Mouse (Mus musculus) myocyte (in vitro differentiated cells): ENCODE measurements at regions not wholly inside any gene's neighbourhood (a gene's known extent, or its start where the extent isn't known, plus 50 kb on each side); places are given as distances from the start of the nearest gene placed in this dataset.

ENCODE experiments used
- POLR2A ChIP-seq: IDR thresholded peaks from one replicate; pipeline ENCODE4 v1.6.1; 2011; ENCODE audit warnings: low read depth, mild to moderate bottlenecking, control low read depth, moderate library complexity; ENCODE audit not compliant: insufficient read length
- POLR2AphosphoS2 ChIP-seq: IDR thresholded peaks from one replicate; pipeline ENCODE4 v1.6.1; 2011; ENCODE audit warnings: low read depth, control low read depth; ENCODE audit not compliant: insufficient read length

DNA sequence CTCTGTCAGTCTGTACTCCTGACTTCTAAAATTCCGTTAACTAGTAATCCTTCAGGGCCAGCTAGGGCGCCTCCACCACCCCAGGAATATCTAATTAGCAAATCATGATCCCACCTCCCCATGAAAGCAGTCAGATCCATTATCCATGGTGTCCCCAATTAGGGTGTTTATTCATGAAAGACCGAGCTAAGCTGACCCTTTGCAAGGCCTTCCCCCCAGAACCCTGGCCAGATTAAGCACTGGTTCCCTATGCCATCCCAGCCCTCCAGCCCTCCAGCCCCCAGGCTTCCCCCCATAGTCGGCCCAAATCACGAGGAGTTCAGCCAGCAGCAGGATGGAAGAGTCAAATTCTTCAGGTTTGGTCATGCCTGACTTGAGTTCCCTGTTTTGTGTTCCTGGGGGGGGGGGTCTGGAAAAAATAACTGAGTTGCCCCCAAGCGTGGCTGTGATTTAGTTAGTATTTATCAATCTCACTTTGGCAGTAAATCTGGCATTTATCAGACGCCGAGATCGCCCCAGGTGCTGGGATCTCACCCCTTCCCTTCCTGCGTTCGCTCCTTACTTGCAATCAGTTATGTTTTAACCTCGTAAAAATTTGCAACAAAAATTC lies 272.7 kb upstream of the Sall1 start:
- TF ChIP-seq POLR2A (no peak), POLR2AphosphoS2 (no peak)
